Mouse (Mus musculus): ENCODE results near the gene Actr5.

Gene Actr5

DNA sequence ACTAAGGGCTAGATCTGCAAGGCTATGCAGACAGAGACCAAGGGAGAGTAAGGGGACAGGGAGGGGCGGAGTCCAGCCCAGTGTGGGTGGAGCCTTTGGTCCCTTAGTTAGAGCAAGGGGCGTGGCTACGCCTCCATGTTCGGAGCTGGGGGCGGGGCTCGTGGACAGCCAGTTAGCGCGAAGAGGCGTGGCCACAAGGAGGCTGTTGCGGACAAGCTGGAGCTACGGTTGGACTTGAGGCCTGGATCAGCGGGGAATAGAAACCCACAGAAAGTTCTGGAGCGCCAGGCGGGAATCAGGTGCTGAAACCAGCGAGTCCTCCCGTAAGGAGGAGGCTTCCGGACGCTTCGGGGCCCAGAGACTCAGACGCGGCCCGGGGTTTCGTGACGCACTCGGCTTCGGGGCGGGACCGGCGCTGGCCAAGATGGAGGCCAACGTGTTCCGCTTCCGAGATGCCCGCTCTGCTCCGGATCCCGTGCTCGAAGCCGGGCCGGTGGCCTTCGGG, at the start of gene Actr5:
TSS of gene Actr5 (plus strand) at position 171 of the 505 bp plus-strand sequence.
- peak; percentile 94 for DNase-seq (ENCODE audit: low spot score)

DNA sequence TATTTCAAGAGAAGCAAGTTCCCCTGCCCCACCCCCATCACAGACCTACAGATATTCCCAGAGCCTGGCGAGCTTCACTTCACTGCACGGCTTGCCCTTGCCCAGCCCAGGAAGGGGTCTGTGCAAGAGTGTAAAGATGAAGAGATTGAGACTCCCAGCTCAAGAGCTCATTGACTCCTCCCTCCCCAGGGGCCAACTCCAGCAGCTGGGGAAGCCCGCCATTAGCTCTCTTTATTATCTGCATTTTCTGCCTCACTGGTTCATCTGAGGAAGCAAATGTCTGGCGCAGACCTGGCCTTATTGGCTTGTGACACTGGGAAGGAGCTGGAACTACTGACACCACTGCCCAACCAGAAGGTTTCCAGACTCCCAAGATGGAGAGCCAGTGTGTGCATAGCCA, 44.7 kb upstream of the Actr5 start:
- no peak for DNase-seq (ENCODE audit: low spot score)

DNA sequence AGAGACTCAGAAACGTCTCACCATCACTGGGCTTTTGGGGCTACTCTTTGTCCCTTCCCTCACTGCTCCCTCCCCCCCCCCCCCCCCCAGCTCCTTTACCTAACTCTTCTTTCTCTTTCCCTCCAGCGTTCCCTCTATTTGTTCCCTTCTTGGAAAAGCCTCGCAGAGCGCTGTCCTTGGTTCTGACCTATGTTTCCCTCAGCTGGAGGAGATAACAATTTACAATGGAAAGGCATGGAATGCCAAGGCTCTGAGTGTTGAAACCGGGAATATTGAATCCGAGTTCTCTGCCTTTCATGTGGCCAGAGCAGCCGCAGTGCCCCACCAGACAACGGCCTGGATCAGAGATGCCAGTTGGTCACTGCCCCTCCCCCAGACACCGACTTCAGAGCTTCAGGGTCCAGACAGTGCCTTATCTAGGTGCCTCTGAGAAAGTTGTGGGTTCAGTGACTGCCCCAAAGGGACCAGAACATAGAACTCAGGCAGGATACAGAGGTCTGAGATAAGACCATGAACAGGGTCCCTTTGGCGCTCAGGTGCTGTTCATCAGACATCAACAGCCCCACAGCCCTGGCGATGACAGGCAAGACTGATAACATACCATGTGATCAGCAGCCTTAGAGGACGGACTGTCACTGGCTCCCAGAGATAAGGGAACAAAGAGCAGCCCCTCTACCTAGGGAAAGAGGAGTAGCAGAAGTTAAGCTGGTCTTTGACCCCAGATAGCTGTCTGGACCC, 39.9 kb upstream of the Actr5 start:
- peak; percentile 34 for DNase-seq (ENCODE audit: low spot score)

DNA sequence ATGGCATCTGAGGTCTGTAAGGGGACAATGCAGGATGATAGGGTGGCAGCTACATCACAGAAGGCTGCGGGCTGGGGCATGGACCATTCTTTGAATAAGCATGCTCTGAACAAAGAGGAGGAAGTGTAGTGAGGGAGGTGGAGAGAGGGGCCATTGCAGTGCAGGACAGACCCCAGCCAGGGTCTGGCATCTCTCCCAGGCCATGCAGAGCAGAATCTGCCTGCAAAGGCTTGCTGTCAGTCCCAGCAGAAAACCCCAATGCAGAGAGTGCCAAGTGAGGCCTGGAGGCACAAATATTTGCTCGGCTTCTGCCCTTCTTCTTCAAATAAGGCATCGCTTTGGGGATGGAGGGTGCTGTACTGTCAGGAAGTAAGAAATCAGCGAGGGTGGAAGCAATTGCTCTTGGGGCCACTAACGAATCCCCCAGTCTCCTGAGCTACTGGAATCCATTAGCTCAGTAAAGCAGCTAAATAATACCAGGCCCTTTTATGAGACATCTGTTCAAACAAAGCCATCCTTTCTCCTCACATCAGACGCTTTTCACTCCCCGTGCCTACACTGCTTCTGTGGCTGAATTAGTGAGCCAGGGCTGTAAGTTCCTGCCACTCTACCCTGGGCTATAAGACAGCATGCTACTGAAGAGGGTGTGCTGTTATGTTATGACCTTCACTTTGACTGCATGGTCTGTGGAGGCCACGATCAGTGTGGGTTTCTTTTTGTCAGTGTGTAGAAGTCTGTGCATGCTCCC, 36.0 kb upstream of the Actr5 start:
- no peak for DNase-seq (ENCODE audit: low spot score)

DNA sequence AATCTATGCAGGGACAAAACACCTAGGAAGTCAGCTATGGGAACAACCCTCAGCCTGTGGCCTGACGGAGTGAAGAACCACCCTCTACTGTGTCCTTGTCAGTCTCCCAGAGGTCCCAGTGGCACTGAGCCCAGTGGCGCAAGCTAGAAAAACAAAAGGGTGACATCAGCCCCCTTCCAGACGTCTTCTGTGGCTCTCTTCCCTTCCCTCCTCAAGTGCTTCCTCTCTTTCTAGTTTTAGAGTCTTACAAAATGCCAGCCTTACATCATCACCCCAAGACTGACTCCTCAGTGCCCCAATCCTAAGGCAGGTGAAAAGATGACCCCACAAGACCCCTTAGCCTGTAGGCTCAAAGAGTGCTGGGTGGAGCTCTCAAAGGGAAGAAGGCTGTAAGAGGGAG, 34.2 kb upstream of the Actr5 start:
- DNase-seq (ENCODE audit: low spot score) = no peak

DNA sequence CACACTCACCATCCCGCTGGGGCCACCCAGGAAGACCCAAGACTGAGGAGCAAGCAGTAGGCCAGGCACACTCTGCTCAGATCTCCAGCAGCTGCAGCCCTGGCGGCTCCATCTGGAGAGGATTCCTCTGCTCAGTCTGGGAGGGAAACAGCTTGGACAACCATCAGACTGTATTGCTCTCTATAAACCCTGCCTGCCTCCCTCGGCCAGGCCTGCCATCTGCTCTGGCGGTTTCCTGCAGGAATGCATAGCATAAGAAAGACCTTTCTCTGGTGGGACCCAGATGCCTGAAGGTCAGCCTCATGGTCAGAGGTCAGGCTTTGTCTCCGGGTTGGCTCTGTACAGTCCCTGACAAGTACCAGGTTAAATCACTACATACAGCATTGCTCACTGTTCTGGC, 33.4 kb upstream of the Actr5 start:
- no peak for DNase-seq (ENCODE audit: low spot score)

DNA sequence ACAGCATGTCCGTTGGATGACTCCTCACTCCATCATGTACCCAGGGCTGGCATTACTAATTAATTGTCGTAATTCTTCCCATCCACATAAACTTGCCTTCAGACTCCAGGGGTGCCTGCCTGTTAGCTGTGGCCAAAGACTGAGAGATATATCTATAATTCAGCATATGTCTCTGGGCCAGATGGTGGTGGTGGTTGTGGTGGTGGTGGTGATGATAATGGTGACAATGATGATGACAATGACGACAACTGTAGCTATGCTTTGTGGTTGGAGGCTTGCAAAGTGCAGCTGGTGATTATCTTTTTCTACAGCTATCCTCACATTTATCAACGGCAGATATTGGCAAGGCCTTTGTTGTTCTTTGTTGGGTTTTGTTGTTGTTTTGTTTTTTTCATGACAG, 31.3 kb upstream of the Actr5 start:
- no peak for DNase-seq (ENCODE audit: low spot score)

DNA sequence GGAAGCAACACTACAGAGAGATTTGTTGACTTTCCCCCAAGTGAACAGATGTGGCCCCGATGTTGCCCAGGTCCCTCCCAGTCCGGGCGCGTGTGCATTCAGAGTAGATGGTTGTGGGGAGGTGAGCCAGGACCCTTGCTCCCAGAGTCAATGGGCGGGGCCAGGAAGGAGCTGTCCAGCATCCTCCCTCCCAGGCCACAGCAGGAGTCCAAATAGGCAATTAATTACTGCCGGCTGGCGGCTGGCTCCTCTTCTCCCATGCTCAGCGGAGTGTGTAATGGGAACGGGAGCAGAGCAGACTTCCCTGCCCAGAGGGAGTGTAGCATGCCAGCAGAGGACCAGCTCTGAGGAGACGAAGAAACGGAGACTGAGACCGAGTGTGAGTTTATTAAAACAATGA, 29.6 kb upstream of the Actr5 start:
- no peak for DNase-seq (ENCODE audit: low spot score)

DNA sequence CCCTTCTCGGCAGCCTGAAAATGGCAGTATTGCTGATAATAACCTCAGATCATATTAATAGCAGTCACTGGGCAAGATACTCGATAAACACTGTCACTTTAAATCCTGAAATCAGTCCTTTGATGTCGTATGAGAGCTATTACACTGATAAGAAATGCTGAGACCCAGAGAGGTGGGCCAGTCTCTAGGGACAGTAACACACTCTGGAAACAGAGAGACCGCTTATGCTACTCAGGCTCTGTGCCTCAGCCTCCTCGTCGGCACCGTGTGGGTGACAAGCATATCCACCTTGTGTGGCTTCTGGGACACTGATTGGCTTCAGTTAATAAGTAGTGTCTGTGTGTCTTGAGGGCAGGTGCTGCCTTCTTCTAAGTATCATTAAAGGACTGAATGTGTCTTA, 29.1 kb upstream of the Actr5 start:
- DNase-seq (ENCODE audit: low spot score) = no peak

DNA sequence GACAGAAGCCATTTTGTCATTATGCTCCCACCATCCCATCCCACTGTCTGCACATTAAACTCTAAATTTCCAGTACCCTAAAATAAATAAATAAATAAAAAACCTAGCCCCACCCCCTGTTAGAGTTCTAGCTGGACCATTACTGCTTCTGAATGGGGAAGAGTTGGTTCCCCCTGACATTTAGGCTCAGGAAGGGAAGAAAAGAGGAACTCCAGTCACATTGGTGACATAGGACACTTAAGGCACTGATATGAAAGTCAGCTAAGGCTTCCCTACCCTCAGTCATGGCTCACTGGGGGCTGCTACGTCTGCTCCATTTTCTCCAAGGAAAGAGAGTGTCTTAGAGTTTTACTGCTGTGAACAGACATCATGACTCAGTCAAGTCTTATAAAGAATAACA, 27.9 kb upstream of the Actr5 start:
- no peak for DNase-seq (ENCODE audit: low spot score)

DNA sequence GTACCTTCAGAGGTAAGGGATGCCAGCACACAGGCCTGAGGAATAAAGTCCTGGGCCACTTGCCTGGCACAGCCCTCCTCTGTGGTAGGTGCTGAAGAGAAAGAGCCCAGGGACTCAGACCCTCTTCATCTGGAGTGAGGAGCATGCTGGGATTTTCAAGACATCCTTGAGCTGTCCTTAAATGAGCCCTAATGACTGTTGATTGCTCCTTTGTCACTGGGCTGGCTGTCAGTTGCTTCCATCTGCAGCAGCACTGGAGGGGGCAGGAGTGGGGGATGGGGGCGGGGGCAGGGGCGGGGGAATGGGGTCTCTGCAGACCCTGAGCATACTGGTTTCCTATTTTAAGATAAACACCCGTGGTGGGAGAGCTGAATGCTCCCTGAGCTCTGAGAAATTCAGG, 24.2 kb upstream of the Actr5 start:
- DNase-seq (ENCODE audit: low spot score) = no peak

DNA sequence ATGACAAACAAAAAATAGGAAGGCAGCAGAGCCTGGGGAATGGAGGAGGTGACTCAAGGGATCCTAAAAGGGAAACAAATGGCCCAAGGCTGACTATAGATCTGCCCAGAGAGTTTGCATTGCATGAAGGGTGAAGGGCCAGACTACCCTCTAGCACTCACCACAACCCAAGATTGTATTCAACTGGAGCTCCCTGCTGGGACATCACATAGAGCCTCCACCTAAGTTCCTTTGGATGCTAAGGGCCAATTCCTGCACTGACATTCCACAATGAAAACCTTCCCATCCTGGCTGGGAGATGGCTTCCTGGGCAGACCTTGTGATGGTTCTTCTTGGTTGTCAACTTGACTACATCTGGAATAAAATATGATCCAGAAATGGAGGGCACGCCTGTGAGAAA, 23.4 kb upstream of the Actr5 start:
- no peak for DNase-seq (ENCODE audit: low spot score)

DNA sequence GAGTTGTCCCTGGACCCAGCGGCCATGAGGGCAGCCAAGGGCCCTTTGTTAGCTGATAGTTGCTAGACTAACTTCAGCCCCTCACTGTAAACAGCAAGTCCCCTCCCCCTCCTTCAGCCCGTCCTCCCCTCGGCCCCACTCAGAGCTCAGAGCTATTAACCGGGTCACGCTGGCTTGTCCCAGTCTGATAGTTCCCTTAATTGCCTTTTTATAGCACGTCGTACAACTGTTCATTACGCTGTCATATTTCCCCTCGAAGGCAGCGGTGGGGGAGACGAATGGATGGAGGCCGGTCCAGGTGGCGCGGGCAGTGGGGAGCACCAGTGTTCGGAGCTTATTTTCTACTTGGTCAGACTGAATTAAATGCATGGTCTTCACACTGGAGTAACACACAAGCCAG, 22.0 kb upstream of the Actr5 start:
- DNase-seq (ENCODE audit: low spot score) = no peak

DNA sequence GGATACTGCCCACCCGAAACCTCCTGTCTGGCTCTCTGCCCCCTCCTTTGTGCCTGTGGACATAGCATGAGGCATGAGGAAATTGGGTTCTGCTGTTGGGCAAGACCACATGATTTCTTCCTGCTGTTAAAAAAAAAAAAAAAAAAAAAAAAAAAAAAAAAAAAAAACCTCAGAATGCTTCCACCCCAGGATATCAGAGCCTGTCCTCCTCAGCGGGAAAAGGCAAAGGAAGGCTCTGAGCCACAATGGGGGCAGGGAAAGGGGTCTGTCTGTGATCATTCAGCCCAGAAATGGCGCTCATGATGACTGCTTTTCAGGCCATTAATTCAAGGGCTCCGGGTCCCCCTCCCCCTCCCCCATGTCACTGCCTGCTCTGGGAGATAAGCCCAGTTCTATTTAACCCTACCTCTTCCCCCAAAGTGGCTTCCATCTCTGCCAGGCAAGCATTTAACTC, 18.1 kb upstream of the Actr5 start:
- no peak for DNase-seq (ENCODE audit: low spot score)

DNA sequence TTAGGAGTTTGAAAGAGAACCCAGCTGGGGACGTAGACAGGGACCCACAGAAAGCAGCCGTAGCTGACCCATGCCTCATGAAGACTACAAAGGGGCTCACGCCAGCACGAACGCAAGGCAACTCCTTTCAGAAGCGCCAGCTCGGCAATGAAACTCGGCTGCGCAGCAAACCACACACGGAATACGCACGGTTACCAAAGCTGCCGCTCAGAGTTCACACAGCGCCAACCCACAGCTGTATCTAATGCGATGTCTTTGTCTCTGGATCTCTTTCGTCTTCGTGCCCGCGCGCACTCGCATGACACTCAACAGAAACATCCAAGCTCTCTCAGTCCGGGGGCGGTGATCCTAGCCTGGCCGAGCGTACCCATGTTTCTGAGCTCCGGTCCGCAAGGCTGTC, 15.0 kb upstream of the Actr5 start:
- DNase-seq (ENCODE audit: low spot score) = no peak

DNA sequence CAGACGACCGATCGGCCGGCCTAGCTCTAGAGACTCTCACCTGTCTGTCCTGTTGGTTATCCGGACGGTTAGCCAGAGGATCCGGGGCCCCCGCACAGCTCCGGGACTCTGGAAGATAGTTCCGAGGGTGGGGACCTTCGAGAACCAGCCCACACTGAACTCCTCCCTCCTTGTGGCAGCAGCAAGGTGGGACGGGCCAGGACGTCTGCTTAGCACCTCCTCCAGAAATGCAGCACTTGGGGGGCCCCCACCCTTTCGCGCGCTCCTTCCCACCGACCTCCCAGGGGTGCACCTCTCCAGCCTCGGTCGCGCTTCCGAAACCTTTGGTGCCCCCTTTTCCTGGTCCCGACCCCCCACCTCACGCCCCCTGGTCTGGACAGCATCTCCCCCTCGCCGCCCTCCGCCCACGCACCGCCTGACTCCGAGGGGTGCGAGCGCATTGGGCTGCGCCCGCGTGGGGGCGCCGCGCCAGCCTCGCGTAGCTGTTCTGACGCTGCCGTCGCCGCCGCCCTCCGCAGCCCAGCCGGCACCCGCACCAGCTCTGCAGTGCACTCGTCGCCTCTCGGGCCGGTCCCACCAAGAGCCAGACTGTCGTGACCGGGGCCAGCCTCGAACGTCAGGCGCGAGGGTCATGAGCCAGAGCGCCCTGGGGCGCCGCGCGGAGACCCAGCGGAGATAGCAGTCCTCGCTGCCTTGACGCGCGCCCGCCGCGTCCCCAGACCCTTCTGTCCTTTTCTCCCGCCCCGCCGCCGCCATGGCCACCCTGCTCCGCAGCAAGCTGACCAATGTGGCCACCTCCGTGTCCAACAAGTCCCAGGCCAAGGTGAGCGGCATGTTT, 14.0 kb upstream of the Actr5 start, which contains the start of gene Slc32a1:
TSS of gene Slc32a1 (plus strand) at position 280 of the 838 bp plus-strand sequence.
- DNase-seq (ENCODE audit: low spot score) = no peak

DNA sequence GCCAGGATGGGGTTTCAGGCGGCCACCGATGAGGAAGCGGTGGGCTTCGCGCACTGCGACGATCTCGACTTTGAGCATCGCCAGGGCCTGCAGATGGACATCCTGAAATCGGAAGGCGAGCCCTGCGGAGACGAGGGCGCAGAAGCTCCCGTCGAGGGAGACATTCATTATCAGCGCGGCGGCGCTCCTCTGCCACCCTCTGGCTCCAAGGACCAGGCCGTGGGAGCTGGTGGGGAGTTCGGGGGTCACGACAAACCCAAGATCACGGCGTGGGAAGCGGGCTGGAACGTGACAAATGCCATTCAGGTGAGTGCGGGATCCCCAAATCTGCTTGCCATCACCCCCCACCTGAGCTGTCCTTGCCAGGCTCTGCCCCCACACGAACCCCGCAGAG, 13.4 kb upstream of the Actr5 start:
- no peak for DNase-seq (ENCODE audit: low spot score)

DNA sequence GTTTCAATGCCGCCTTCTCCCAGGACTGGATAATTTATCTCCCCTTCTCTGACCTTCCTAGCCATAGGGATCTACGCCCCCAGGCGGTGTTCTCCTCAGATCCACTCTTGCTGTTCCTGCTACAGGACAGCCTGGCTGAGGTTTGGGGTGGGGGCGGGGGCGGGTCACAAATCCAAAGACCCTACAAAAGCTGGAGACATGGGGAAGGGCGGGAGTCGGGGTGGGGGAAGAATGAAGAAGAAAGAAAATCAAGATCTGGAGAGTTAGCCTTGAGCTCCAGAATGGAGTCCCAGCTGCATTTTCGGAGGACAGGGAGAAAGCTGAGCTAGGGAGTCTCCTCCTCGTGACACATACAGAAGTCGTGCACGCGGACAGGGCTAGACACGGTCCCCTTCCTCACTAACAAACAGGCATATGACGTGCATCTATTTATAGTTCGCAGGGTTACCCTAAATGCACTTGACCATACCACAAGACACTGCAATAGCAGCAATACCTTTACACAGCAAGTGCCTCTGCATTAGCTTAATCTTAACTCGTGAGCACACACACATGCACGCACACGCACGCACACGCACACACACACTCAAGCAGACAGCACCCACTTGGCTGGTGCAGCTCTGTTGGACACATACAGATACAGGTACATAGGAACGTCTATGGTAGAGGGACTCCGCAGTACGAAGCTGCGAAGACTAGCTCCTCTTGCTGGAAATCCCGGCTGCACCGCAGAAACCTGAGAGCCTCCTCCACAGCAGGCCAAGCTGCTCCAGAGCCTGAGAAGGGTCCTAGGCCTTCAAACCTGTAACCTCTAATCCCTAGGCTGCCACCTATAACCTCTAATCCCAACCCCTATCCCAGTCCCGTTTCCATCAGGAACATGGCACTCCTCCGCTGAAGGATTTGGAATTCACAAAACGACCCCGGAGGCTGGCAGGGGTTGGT, 12.7 kb upstream of the Actr5 start:
- DNase-seq (ENCODE audit: low spot score) = no peak

DNA sequence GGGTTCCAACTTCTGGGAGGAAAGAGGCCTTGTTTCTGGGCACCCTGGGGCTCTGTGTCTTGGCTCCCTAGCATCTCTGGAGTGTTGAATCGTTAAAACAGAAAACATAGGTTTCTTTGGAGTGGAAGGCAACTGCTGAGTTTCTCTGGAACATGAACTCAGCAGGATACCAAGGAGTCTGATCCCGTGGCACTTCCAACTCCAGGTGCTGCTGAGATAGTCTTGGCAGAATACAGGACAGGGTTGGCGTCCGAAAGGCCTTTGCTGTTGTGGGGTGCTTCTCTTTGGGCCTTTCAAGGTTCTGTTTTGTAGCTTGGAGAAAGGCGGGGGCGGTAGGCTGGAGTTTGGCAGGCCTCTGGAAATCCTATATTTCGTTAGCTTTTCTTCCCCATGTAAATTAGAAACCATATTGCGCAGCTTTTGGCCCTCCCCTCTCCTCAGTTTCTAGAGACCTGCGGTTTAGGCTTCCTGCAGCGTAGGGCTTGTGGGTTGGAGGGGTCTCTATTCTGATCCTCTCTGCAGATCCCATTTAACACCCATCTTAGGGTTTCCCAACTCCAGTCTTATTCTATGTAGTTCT, 11.9 kb upstream of the Actr5 start:
- no peak for DNase-seq (ENCODE audit: low spot score)

DNA sequence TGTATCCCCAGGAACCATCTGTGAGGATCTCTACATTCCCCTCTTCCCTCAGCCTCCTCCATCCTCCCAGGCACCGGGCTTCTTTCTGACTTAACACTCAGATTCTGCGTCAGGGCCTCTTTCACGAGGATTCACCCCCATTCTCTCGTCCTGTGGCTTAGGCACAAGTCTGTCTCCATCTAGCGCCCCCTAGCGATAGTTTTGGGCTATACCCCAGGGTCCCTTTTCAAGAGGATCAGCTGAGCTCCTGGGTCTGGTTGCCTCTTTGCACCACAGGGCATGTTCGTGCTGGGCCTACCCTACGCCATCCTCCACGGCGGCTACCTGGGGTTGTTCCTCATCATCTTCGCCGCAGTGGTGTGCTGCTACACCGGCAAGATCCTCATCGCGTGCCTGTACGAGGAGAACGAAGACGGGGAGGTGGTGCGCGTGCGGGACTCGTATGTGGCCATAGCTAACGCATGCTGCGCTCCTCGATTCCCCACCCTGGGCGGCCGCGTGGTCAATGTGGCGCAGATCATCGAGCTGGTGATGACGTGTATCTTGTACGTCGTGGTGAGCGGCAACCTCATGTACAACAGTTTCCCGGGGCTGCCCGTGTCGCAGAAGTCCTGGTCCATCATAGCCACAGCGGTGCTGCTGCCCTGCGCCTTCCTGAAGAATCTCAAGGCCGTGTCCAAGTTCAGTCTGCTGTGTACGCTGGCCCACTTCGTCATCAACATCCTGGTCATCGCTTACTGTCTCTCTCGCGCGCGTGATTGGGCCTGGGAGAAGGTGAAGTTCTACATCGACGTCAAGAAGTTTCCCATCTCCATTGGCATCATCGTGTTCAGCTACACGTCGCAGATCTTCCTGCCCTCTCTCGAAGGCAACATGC, 10.9 kb upstream of the Actr5 start:
- peak; percentile 34 for DNase-seq (ENCODE audit: low spot score)

Data from urinary bladder, postnatal 14 days (tissue).